Mouse (Mus musculus): ENCODE measurements around the gene Dnm3.

Dnm3 gene

DNA sequence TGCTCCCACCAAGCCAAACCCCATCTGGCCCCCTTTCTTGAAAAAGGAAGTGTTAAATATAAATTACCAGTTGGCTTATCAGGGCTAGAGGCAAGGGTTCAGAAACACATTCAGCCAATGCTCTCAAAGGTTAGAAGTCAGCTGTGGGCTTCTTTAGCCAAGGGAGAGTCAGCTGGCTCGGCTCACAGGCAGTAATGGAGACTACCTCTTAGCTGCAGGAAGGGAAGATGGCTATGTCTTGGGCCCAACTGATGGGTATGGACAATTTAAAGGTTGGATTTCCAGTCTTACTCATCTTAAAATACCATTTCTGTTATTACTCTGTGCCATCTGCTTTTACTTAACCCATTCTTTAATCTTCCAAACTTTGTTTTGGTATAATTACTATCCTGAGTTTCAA, 317.1 kb downstream of the Dnm3 start:
- DNase-seq (ENCODE audit: low spot score), result no peak

DNA sequence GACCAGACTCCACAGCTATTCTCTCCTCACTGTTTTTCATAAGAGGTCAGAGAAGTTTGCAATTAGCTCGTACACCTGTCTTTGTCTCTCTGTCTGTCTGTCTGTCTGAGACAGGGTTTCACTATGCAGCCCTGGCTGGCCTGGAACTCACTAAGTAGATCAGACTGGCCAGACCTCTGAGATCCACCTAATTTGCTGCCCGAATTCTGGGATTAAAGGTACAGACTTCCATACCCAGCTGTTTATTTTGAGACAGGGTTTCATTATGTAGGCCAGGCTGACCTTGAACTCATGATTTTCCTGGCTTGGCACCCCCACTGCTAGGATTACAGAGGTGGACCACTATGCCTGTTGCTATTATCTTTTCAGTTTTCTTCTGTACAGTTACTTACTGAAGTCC, 319.3 kb downstream of the Dnm3 start:
- no peak for DNase-seq (ENCODE audit: low spot score)

DNA sequence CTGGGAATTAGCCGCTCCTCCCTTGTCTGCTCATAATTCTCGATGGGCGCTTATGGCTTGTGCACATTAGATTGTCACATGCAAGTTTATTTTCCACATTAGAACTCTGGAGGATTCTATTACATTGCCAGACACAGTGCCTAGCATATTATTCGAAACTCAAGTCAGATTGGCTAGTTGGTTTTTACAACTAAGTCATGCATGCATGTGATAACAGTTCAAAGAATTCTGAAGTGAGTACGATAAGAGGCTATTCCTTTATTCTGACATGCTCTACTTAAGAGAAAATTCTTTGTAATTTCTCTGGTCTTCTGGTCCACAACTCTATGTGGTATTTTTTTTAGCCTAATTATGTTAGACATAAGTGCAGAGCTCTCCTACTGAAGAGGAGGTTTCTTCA, 320.2 kb downstream of the Dnm3 start:
- no peak for DNase-seq (ENCODE audit: low spot score)

DNA sequence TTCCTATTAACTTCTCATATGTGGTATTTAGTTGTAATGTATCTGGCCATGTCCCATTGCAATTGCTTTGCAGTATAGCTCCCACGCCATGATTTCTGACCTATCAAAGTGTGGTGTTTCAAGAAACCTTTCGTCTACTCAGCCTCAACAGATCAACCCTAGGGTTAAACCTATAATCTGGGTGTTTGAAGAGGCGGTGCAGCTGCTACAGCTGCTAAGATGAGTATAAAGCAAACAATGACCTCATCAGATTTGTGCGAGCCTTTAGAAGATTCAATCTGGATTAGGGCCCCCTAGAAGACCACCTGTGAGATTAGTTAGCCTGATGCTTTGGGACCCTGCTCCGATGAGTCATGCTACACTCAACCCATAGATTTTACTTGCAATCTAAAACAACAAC, 321.0 kb downstream of the Dnm3 start:
- no peak for DNase-seq (ENCODE audit: low spot score)

DNA sequence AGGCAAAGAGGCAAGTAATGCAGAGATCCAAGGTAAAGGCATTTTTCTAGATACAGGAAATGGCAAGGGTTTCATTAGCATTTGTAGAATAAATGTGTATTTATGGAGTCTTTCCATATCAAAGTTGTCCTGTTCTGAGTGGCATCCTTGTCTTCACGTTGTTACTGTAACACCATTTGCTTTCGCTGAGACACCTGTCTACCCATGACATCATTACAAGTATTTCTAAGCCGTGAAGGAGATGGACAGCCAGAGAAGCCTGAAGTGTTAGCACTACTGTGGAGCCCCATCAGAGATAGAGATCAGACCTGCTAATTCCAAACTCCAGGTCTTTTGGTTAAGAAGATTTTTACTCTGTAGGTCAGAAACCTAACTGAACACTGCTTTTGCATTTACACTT, 322.3 kb downstream of the Dnm3 start:
- DNase-seq (ENCODE audit: low spot score), result no peak

DNA sequence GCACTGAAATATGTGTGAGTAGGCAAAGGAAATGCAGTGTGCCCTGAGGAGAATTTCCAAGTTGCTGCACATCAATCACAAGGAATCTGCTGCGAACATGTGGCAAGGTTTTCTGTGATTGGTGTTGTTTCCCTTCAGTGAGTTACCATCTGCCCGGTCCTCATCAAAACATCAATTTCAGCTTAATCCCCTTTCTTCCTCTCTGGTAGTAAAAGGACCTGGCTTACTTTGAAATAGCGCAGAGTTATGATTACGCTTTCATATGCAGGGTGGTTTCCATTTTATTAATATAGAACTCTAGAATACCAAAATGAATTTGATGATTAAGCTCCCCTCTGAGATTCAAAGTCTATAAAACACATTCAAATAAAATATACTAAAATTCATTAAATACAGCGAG, 324.7 kb downstream of the Dnm3 start:
- no peak for DNase-seq (ENCODE audit: low spot score)

DNA sequence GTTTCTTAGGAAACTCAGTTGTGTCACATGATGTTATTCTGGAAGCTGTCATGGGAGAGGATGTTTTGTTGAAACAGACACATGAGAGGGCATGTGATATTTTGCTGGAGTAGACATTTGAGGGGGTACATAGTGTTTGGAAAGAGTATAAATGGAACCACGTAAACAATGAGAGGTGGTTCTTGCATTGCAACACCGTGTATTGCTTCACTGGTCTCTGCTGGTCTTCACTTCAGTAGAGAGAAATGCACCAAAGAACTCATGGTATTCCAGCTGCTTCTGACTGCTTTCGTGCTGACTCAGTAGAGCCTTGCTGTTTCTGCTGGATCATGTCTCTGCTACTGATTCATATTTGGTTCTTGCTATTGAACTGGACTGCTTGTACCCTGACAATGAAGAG, 328.1 kb downstream of the Dnm3 start:
- no peak for DNase-seq (ENCODE audit: low spot score)

DNA sequence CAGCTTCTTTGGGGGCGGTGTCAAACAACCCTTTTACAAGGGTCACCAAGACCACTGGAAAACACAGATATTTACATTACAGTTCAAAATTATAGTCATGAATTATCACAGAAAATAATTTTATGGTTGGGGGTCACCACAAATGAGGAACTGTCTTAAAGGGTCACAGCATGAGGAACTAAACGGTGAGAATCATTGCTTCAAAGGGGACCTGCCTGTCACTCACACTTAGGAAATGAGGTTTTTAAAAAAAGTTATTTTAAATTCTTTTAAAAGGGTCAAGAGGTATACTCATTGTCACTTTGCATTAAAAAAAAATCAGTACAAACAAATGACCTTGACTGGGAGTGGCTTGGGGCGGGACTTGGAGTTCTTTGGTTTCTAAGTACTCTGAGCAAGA, 330.3 kb downstream of the Dnm3 start:
- no peak for DNase-seq (ENCODE audit: low spot score)

DNA sequence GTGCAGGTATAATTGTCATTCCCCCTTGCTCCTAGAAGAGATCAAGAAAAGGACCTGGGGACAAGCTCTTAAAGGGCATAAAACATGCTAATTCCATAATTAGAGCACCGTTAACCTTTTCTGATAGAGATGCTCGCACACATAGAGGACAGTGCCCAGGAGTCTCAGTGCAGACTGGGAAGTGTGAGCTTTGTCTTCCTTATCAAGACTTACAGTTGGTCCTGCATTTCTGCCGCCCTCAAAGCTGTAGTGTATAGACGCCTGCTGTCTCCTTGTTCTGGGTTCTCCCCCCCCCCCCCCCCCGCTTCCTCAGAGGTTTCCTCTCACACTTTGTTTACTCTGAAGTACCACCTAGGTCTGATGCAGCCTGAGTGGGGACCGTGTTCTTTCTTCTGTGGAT, 332.1 kb downstream of the Dnm3 start:
- DNase-seq (ENCODE audit: low spot score), result no peak

DNA sequence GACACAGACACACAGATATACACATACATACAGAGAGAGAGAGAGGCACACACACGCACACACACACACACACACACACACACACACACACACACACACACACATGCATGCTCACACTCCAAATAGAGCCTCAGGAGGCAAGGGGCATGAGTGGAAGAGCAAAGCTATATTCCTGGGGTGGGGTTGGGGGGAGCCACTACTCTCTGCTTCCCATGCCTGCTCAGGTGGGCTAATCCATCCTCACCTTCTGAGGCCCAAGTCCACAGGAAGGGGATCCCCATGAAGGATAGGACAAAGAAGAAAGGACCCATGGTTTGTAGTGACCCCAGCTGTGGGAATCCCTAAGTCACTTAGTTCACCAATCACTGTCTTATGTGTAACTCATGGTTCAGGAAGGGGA, 332.8 kb downstream of the Dnm3 start:
- no peak for DNase-seq (ENCODE audit: low spot score)

DNA sequence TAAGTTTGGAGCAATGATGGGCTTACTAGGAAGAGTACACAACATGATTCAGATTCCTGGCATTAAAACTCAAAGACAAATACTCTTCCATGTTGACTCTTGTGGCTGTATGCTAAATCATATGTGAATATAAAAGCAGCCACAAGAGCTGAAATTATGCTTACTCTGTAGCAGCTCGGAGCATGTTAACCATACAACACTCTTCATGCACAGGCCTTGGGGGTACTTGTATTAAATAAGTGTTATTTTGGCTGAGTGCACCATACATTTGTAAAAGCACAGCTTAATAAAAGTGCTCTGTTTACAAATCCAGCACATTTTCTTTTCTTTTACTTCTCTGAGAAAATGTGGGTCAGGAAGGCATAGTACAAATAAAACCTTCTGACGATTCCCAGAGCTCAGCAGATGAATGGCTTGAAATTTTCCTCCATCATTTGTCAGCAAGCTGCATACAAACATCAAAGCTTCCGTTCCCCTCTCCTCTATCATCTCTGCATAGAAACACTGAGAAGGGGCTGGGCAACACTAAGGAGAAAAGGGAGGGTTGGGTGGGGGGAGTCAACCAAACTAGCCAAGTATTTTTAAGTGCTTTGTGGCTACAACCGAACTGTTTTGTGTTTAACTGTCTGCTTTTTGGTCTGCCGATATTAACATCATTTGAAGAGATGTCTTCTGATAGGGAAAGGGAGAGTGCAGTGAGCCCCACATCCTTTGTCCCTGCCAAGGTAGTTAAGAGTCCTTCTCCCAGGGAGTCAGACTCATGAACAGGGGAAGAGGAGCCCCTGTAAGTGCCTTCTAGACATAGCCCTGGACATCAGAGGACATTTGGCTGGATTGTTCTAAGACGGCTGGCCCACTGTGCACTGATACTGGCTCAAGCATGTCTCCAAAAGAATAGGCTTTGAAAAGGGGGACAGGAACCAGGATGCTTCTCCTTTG, 333.6 kb downstream of the Dnm3 start:
- DNase-seq (ENCODE audit: low spot score), result no peak

DNA sequence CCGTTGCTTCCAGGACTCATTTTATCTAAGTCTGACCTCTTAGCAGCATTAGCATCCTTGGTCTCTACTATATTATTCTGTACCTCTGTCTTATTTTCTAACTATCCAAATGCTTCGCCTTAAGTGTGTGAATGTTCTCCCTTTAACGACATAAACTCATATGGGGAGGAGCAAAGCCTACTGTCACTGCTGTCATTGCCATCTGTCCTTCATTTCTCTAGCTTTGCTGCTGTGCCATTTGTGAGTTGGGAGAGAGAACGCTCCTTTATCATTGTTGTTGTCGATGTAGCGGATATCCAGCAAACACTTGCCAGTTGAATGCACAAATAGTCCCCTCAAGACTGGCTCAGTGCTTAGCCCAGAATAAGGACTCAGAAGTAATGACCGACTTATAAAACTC, 335.5 kb downstream of the Dnm3 start:
- DNase-seq (ENCODE audit: low spot score), result no peak

DNA sequence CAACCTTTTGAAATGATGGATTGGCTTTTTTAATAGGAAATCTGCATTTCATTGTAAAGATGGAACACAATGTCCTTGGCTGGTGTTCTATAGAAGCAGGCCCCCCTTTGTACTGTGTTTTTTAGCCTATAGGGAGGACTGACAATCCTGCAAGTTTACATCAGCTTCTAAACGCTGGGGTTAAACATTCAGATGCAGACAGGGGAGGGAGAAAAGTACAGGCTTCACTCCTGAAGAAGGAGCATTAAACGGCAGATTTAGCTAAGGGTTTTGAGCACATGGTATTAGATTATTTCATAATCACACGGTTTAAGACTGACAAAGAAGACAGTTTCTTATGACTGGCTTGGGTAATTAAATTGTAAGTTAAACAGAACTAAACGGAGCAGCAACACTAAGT, 341.5 kb downstream of the Dnm3 start:
- no peak for DNase-seq (ENCODE audit: low spot score)

DNA sequence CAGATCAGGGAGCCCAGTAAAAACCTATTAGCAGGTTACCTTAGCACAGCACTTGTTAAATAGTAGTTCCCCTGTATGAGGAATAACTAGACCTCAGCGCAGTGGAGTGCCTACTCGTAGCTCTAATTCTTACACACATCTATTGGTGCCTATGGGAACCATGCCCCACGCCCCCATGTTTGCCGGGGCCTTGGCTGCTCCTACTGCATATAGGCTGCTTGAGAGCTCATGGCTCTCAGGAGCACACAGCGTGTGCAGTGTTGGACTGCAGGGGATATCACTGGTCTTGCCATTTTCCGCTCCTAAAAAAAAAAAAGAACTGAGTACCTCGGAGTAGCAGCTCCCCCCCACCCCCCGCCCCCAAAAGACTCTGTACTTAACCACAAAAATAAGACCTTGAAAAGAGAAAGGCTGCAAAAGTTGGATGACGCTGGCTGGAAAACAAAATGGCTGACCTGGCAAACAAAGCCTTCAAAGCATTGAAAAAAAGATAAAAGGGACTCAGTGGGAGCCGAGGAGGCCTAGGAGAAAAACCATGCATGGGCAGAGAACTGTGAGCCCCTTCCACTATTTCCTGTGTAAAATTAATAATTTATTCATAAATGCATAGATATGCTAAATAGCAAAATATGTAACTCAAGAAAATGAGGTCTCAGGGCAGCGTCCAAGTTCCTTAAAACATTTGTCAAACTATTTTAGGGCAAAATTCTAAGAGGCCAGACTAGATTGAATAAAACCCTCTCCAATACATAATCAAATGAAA, 342.2 kb downstream of the Dnm3 start:
- no peak for DNase-seq (ENCODE audit: low spot score)

DNA sequence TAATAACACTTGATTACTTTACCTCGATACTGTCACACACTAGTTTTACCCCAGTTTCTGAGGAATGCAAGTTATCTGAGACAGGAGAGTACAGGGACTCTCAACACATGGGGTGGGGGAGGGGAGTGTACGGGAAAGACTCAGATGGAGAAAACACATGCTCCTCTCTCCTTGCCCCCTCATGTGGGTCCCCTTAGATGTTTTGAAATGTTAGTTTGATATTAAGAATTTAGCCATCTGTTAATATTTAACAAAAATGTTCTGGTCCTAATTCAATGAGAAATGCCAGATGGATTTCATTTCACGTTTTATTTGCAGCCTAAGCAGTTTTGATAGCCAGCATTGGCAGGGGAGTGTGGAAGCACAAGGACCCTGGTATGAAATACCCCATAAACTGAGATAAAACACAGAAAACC, 343.2 kb downstream of the Dnm3 start:
- no peak for DNase-seq (ENCODE audit: low spot score)

DNA sequence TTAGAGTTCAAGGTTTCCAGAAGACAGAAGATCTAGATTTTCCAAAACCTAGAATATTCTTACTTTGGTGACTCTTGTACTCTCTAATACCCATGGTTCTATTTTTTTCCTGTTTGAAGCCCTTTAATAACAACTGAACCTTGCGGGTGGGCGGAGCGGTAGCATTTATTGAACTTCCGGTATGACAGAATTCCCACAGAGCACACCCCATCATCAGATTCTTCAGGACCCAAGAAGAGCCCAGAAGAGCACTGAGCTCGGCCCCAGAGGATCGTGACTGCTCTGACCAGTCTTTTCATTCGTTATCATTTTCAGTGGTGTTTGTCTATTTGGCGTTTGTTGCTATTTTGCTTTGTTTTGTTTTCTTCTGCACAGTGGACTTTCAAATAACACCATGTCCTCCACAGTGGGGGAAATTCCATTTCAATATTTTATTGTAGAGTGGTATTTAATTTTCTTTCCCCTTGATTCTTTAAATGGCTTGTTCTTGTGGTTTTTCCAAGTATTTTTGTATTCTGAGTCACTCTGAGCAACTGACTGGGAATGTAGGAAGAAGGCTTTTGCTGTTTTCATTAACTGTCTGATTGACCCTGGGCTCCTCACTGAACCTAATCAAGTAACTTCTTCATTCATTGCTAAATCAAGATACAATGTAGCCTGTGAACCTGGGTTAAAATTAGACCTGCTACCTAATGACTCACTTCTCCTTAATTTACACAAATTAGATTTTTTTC, 344.8 kb downstream of the Dnm3 start:
- DNase-seq (ENCODE audit: low spot score), result no peak

DNA sequence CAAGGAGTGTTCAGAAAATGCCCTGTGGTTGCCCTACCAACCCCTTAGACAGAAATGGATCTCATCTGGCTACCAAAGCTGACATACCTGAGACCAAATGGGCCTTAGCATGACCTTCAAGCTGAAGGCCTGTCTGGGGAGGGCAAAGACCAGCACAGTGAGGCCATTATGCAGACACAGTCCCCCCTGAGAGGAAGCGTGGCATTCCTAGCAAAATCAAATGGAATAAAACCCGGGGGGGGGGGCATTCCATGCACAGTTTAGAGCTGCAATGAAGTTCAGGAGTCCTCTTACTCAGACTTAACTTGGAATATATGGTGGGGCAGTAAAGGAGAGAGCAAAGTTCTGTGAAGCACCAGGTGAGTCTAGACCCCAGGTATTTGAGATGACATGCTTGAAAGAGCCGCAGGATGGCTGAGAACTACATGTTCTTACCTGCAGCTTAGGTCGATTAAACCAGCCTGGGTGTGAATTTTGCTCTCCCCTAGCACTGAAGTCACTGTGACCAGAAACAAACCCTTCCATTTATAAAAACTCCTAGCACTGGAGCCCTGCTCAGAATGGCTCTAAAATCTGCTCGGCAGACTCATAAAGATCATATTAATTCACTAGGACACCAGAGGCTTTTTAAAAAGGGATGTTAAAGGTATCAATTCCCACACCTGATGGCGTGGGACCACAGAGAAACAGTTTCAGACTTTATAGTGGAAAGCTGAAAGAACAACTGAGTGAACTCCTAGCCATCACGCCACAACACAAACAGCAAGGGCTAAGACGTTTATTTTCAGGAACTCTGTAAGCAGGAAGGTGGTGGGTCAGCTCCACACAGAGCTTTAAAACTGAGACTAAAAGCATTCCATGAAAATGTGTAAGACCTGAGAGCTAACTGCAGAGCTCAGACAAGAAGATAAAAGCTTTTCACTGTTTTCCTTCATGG, 350.7 kb downstream of the Dnm3 start:
- DNase-seq (ENCODE audit: low spot score), result no peak

DNA sequence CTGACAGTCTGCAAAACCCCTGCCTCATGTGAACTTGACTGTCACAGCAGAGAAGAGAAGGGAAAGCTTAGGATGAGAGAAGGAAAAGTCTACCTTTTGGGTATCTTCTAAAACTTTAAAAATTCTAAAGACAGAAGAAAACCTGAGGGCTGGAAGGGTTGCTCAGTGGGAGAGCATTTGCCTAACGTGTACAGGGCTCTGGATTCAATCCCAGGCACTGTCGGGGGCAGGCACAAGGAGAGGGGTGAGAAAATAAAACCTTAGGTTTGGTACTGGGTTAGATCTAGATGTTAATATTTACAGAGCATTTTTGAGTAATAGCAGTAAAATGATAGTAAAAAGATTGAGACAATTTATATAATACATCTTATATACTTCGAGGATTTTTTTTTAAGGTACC, 353.4 kb downstream of the Dnm3 start:
- no peak for DNase-seq (ENCODE audit: low spot score)

DNA sequence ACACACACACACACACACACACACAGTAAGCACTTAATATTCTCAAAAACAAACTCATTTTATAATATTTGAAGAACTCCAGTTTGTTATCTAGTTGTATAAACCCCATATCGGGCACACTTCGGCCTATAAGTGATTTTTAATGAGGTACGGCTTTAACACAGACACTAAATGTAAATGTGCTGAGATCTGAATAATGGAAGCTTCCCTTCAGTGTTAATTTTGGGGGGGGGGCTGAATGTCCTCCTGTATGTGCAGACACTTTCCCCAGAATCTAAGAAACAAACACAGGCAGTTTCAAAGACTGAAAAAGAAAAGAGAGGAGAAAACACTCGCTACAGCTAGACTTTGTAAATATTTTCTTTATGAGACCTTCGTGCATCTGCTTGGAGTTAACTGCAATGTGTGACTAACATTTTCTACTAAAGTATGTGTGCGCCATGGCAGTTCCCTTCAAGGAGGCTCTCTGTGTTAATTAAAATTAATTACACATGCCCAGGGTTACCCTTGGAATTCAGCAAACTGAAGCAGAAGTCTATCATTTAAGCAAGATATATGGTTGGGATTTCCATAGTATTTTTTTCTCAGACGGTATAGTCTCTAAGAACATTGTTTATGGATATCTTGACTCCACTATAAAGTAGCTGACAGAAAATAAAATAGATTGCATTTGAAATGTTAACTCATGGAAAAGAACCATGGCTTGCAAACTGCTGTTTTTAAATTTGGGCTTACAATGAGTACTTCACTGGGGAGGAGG, 356.2 kb downstream of the Dnm3 start:
- no peak for DNase-seq (ENCODE audit: low spot score)

DNA sequence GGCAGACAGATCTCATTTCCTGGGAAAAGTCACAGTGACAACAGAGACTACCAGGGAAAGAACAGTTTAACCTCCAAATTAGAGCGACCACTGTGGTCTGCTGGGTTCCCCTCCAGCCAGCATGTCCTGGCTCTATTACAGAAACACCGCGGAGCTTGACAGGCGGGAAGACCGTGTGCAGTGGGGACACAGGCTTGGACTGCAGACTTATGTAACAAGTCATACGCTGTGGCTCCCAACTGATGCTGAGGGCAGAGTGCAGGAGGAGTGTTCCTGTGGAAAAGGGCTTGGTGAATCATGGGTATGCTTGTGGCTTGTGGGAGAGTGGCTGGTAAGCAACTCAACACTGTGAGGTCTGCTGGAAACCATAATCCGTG, 368.4 kb downstream of the Dnm3 start:
- DNase-seq (ENCODE audit: low spot score), result no peak

Data from spleen, adult 12 weeks (tissue).